Mouse (Mus musculus) spleen, postnatal 14 days (tissue): Measurements from ENCODE around the gene Ppfibp1.
A peak's percentile ranks its signal among the peaks of the same experiment; 100 is the strongest.

Source experiments
- DNase-seq, 2 experiments: peaks; one replicate each; pipeline ENCODE4 v3.0.0; 2021 to 2022; ENCODE audit warnings: low spot score in 2 of 2

The Ppfibp1 gene

DNA sequence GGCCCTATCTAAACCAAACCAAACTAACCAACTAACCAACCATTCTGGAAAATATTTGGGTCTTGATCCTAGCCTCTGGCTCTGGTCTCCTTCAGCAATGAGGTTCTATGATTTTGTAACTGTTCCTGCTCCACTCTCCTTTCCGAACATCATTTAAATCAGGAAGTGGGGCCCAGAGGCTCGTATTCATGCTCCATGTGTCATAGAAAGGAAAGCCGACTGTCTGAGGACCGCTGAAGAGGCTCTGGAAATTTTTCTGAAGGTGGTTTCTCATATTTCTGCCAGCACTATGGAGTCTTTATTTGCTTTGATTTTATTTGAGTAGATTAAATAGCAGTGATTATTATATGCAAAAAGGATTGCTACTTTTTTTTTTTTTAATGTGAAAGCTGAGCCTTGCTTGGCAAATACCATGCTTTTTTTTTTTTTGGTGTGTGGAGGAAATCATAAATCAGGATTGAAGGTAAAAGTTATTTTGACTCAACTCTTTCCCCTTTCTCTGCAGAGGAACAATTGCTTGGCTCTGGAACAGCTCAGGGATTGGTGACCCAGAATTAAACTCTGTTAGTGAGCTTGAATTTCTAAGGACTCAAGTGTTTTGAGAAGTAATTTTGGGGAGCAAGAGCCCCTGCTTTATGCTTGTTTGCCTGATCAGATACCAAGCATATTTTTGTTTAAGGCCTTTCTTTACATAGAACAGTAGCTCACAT, 25.4 kb downstream of the Ppfibp1 start:
- no peak for DNase-seq

DNA sequence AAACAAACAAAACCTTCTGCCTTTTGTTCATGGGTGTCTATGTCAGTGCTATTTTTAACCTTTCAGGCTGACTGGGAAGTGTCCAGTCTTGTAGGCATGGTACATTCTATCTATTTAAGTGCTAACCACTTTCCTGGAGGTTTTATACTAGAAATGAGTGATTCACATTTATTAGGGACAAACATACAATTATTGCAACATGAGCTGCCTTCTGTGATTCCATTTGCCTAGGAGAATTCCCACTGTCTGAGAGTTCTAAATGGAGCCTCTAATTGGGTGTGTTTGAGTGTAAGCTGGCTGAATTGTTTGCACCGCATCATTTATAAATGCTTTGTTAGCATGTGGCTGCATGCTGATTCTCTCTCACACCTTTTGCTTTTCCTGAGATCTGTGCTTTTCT, 27.5 kb downstream of the Ppfibp1 start:
- DNase-seq = no peak

- DNase-seq = no peak
These were observed 29.1 kb downstream of the Ppfibp1 start for GRCm38 (mm10) chr6:146917396-146917795.

GRCm38 (mm10) chr6:146918341-146918740, 30.1 kb downstream of the Ppfibp1 start:
- DNase-seq = no peak

GRCm38 (mm10) chr6:146926415-146926980, 38.2 kb downstream of the Ppfibp1 start:
- DNase-seq = no peak

GRCm38 (mm10) chr6:146928108-146928507, 39.8 kb downstream of the Ppfibp1 start:
- no peak for DNase-seq

DNA sequence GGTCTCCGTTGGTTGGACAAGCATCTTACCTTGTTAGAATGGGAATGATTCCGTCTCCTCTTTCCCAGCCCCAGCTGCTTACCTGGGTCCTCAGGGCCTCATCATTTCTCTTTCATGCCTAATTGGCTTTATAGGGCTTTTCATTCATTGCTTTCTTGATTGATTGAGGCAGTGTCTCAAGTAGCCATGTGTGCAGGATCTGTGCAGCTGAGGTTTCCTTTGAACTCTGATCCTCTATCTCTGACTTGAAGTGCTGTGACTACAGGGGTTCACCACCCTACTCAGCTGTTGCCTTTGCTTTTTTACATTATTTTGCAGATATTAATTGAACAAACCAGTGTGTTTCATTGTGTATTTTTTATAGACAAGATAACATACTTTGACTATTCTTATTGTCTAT, 40.7 kb downstream of the Ppfibp1 start:
- DNase-seq = no peak

DNA sequence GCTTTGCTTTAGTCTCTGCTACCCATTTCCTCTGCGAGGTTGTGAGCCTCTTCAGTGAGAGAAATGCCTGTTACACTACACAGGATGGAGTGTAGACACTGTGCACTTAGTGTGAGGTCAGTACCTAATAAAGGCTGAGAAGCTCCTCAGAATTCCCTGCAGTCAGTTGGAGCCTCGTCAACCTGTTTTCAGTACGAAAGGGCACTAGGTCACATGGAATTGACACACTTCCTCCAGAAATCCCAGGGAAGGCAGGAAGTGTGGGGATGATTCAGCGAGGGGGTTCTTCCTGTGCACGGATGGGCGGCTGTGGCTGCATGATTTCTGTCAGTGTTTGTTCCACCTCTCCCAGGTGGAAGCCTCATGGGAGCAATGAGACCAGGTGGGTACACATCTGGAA, 44.8 kb downstream of the Ppfibp1 start:
- DNase-seq = no peak

GRCm38 (mm10) chr6:146935957-146936356, 47.7 kb downstream of the Ppfibp1 start:
- no peak for DNase-seq

DNA sequence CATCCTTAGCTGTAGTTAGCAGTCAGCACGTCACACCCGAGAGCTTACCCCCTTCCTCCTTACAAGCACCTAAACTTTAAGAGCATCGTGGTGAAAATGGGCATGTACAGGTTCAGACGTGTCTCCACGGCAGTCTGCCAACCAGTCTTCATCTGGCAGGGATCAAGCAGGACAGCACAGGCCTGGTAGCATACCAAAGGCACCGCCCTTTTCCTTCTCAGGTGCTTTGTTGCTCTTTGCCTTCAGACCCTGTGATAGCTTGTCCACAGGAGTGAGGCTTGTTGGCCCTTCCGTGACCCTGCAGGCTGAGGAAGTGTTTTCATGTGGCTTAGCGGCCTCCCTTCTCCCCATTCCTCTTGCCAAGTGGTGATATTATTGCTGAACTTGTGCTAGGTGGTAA, 50.7 kb downstream of the Ppfibp1 start:
- no peak for DNase-seq

- no peak for DNase-seq
These were observed 53.4 kb downstream of the Ppfibp1 start for GRCm38 (mm10) chr6:146941505-146942275.

GRCm38 (mm10) chr6:146944009-146944408, 55.7 kb downstream of the Ppfibp1 start:
- no peak for DNase-seq

DNA sequence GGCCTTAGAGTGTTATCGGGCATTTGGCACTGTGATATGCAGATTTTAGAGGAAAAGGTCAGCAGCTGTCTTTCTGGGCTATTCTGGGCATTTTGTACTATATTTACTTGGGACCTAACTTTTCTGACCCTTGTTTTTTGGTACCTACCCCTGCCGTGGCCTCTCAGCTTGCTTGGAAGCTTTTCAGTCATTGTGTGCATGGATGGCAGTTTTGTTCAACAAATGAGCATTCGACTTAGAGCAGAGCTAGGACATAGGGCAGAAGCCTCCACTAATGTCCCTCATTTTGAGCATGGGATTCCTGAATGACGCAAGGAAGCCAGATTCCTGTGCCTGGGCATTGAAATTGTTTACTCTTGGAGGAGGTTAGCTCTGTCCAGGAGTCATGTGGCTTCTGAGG, 56.5 kb downstream of the Ppfibp1 start:
- DNase-seq = no peak

GRCm38 (mm10) chr6:146946327-146947029, 58.2 kb downstream of the Ppfibp1 start:
- DNase-seq = no peak

- DNase-seq = no peak
These were observed 58.9 kb downstream of the Ppfibp1 start for GRCm38 (mm10) chr6:146947186-146947585.

- DNase-seq = no peak
These were observed 61.6 kb downstream of the Ppfibp1 start for GRCm38 (mm10) chr6:146949682-146950453.

- no peak for DNase-seq
These were observed 62.2 kb downstream of the Ppfibp1 start for GRCm38 (mm10) chr6:146950454-146950832.

DNA sequence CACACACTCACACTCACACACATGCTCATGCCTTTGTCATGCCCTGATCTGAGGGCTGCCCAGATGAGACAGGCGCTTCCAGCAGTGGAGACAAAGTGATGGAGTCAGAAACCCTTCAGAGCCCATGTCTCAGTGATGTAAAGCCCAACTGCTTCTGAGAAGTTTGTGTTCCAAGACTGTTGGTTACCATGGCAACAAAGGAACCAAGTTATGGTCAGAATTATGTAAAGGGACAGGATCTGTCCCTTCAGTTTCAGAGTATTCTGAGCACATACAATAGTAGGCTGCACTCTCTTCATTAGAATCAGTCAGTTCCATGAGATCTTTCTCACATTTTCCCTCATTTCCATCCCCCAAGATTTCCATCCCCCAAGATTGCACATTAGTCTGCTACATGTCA, 66.0 kb downstream of the Ppfibp1 start, which contains the start of gene 1700034J05Rik:
TSS of gene 1700034J05Rik (minus strand) at position 165 of the 400 bp plus-strand sequence.
- DNase-seq = no peak

DNA sequence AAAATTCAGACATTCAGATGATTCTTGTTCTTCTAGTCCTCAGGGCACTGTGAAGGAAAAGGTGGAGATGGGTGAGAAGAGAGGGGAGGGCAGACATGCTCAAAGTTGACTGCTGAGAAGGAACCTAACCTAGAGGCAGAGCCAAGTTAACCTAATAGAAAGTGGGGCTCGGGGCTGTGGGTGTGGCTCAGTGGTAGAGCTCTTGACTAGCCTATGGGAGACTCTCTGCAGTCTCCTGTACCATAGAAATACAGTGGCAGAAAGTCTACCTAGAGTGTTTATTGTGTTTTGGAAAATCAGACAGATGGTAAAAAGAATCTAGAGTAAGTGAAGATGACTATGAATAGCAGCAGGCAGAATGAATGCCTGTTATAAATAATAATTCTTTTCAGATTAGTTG, 67.2 kb downstream of the Ppfibp1 start:
- DNase-seq = no peak

GRCm38 (mm10) chr6:146955896-146956295, 67.6 kb downstream of the Ppfibp1 start:
- DNase-seq = peak in 1 of 2 experiments; percentile 5

- no peak for DNase-seq
These were observed 68.7 kb downstream of the Ppfibp1 start for GRCm38 (mm10) chr6:146956961-146957360.
